Mouse (Mus musculus) brain, adult 2 months (tissue): ENCODE measurements around the gene Ppp1r15b.

Source experiments
- DNase-seq: peaks from one replicate; pipeline ENCODE4 v3.0.0; 2011; ENCODE audit warnings: low read depth, low spot score

Ppp1r15b gene

DNA sequence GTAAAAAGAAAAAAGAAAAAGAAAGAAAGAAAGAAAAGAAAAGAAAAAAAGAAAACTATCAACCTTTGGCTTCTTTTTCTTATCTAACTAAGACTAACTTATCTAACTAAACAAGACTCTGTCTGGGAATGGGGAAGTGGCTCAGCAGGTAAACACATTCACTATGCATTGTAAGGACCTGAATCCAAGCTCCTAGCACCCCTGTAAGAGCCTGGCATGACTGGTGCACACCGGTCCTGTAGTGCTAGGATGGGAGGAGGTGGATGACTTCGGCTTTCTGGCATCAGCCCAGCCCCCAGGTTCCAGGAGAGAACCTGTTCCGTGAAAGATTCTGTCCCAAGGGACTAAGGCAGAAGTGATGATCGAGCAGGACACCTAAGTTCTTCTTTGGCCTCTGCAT is 30.6 kb downstream of the Ppp1r15b start:
- DNase-seq: no peak

DNA sequence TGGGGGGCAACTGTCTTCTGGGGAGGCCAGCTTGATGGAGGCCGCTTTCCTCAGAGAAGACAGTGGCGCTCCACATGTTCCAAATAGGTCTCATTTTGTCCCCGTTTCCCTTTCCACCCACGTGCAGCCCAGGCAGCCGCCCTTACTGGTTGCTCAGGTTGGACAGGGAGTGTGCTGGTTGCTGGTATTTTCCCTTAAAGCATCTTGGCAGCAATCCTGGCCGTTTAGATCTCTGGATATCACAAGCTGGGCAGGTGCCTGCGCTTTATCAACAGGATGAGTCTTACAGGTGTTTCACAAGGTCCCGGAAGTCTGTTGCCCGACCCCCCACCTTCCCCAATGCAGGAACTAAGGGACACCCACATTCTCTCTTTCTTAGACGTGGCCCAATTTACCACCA is 31.1 kb downstream of the Ppp1r15b start:
- peak; percentile 16 for DNase-seq

DNA sequence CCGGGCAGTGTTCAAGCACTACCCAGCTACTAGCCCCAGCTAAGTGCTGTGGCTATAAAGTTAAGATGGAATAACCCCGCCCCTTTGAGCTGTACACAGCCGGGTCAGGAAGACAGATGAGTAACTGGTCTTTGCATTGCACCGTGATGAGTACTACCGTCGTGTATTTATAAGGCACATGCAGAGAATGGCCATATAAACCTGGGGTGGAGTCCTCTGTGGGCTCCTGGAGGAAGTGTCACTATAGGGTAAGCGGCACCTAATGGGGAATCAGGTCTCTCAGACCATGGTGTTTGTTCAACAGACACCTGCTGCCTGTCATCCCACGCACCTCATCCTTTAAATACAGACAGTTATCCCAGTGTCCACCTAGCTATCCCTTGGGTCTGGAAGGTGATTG is 32.0 kb downstream of the Ppp1r15b start:
- DNase-seq: no peak

DNA sequence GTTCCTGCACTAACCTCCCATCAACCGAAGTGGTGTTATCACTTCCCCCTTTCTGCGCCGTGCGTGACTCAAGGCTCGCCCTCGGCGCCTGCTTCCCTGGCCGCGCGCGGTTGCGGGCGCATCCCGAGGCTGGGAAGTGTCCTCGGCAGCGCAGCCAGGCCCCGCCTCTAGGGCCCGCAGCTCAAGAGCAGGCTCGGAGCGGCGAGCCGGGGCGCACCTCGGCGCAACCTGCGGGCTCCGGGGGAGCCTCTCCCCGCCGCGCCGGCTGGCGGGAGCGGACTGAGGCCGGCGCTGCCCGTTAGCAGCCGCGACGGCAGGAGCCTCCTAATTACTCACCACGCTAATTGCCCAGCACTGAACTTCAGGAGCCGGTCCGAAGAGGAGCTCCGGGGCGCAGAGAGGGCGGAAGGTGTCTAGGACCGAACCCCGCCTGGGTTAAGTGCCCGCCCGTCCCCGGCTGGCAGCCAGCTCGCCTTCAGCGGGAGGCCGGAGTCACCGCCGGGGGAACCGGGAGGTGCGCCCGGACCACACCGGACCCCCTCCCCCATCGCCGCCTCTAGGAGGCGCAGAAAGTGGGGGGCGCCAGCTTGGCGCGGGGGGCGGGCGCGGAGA is 33.0 kb downstream of the Ppp1r15b start, which contains the start of gene Plekha6:
Plekha6 (plus strand) TSS at position 391 of the 612 bp plus-strand sequence.
- DNase-seq: peak; percentile 30

- no peak for DNase-seq
Observed at GRCm38 (mm10) chr1:133164591-133165011, 33.7 kb downstream of the Ppp1r15b start.

DNA sequence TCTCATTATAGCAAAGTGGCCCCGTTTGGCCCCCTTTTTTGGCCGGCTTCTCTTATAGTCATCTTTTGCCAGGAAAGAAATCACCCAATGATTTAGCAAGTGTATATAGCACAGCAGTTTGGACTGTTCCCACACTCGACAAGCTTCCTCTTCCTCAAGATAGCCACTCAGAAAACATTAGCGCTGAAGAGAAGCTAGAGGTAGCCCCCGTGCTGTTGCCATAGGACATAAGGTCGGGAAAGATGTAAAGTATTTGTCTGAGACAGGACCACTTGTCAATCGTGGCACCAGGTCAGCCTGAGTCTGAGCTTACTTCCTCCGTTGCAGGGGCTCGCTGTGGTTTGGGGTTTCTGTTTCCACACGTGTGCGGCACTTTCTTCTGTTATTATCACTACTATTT is 34.2 kb downstream of the Ppp1r15b start:
- no peak for DNase-seq

DNA sequence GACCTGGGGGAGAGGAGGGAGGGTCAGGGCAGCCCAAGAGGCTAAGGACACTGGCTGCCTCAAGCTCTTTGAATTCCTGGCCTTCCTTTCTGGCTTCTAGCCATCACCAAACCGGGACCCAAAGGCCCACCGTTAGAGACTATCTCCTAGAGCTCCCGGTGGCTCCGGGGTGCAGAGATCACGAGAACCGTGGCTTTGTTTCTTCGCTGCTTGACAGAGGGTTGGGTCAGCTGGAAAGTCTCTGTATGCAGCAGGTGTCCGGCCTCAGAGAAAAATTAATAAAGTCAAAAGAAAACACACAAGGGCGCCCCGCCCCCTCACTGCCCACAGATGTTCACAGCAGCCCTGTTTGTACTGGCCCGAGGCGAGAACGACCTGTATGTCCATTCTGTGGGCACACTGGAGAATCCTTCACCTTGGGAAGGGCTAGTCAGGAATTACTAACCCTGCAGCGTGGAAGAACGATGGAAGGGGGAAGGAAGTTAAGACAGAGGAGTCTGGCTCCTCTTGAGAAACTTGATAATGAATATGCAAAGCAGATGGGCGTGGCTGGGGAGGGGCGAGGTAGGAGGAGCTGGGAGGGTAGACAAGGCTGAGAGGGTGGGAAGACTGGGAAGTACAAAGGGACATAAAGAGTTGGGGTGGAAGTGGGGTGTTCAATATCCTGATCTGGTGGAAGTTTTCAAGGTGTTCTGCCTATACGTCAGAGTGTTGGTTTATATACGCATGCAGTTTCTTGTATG is 37.5 kb downstream of the Ppp1r15b start:
- no peak for DNase-seq

- no peak for DNase-seq
Observed at GRCm38 (mm10) chr1:133170196-133170595, 39.3 kb downstream of the Ppp1r15b start.

DNA sequence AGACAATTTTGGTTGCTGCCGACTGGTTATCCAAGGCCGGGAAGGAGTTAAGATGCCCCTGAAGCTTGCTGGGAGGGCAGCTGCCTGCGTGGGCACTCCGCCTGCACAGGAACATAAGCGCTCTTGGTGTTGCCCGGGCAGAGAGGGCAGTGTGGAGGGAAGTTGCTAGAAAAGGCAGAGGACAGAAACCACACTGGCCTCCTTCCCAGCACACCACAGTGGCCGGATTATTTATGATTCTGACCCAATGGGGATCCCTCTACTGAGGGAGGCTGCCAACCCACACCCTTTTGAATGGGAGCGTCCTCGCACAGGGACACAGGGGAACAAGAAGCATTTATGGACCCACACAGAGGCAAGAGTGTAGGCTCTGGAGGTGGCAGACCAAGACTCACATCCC is 40.4 kb downstream of the Ppp1r15b start:
- peak; percentile 54 for DNase-seq

DNA sequence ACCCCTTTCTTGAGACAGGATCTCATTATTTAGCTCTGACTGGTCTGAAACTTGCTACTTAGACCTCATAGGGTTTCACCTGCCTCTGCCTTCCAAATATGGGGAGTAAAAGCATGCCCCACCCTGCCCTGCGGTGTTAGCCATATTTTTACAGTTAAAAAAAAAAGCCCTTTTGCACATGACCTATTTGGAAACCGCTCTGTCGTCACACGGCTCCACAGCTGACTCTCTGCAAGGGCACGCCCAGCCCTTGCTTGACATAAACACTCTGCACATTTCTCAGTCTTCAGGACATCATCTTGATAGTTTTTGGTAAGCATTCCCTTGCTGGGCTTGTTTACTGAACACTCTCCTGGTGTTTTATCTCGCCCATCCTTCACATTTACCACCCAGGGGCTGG is 44.2 kb downstream of the Ppp1r15b start:
- DNase-seq: no peak

DNA sequence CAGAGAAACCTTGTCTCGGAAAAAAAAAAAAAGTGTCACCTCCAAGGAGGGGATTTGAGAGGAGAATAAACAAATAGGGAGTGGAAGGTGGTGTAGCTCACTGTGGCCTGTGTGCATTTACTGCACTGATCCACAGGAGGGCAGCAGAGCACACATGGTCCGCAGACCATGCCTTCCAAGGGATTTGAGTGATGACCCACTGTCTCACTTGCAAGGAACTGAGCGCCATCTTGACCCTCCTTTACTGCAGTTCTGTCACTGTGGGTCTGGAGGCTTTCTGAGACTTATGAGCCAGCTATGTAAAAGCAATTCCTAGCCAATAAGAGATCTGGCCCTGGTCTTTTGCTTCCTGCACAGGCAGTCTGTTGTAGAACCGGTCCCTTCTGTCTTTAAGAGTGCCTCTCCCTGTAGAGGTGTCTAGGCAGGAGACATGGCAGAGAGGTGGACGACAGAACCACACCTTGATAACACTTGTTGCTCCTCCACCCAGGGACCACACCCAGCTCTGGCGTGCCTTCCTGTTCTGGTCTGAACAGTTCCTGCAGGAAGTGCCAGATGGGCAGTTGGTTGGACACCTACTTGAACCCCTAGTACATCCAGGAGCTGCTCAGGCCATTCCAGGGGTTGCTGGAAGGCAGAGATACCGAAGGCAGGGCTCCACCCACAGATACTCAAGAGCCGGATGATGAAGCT is 46.7 kb downstream of the Ppp1r15b start:
- peak; percentile 84 for DNase-seq

DNA sequence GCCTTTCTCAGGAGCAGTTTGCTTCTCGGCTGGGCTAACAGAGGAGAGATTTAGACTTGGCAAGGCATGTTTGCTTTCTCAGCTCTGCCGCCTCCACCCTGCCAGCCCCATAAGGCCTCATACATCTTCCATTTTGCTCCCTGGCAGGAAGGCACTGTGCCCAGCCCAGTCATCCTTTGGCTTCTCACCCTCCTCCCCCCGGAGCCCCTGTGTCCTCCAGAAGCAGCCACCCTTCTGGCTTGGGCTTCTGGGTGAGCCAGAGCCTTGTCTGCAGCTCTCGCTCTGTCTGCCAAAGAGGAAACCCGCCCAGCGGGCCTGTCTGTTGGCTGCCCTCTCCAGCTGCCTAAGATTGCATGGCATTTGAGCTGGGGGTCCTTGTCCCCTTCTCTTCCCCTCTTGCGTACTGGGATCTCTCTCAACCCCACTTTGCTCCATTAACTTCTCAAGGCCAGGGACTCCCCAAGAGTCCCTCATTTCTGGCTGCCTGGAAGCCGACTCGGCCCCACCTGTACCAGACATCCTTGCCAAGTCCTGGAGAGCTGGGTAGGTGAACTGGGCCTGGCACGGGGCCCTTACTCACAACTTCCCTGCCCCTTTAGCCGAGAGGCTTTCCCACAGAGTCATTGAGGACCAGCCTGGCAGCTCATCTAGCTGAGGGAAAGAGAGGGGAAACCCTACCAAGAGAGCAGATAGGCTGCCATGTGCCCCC is 47.9 kb downstream of the Ppp1r15b start:
- peak; percentile 91 for DNase-seq

DNA sequence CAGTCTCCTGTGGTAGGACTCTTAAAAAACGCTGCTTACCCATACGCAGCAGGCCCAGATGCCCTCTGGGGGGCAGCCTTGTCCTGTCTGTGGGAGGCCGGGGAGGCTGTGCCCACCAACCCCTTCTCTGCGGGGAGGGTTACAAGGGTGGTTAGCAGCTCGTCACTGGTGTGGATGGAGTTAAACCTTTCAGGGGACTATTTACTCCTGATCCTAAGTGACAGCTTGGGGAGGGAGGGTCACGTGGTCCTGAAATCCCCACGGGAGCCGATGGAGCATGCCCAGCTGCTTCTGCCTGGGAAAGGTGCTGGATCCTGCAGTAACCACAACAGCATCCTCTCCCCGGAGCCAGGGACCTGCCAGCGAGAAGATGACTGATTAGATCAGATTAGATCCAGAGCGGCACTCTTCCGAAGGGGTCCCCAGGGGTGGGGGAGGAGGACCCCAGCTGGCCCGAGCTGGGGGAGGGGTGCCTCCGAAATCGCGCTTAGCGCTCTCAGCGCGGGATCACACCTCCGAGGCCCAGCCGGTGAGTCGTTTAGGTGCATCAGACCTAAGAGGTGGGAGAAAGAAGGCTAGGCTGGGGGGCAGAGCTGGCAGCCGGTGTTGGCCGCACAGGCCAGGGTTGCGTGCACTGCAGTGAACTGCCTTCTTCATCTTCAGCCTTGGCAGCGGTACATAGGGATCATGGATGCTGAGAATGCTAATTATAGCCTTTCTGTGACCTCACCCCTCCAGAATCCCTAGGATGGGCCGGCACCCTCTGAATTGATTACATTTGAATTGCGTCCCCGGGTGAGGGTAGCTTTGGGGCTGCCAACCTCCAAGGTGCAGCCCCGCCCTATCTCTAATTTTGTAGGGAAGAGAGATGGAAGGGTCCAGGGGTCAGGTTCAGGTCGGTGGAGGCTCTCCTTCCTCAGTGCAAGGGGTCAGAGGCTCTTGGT is 50.4 kb downstream of the Ppp1r15b start:
- DNase-seq: peak; percentile 94

- DNase-seq: peak; percentile 84
Observed at GRCm38 (mm10) chr1:133182016-133182705, 51.2 kb downstream of the Ppp1r15b start.

DNA sequence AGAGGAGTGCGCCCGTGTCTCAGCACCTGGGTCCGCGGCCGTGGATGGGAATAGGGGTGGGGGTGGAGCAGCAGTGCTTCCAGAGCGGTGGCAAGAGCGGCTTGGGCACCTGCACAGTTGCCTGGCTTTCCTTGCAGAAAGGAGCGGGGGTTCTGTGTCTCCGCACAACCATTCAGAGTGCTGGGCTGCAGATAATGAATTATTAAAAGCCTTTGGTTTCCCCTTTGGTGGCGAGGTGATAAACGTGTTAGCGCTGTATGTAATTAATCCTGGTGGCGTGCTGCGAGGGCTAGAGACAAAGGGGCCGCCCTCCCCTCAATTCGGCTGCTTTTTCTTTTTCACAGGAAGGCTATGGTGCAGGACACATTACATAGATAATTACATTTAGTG is 51.8 kb downstream of the Ppp1r15b start:
- peak; percentile 63 for DNase-seq

- DNase-seq: peak; percentile 27
Observed at GRCm38 (mm10) chr1:133183141-133183925, 52.4 kb downstream of the Ppp1r15b start.

DNA sequence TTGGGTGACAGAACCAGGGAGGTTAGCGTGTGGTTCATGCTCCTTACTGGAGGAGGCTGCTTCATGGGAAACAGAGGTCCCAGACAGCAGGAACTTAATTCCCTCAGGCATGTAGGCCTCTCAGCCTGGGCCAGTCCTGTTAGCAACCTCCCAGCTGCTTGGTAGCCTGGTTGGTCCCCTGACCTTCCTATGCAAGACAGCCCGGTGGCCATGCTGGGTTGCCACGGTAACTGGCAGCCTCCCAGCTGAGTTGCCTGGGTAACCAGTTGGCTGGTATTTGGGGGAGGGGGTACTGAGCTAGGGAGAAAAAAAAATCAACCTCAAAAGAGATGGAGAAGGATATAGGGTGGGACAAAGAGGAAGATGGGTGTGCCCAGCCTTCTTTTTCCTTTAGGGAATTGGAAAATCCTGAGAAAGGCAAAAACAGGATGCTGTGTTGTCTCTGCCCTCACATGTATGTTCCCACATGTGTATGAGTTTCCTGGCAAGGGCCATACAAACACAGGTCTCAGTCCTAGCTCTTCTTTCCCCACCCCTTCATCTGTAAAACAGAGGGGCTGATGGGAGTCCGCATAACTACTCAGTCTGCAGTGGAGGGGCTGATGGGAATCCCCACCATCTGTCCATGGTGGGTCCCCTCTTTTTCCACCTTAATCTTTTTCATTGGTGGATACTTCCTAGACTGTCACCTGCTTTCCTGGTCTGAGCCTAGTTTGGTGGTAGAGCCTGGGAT is 57.2 kb downstream of the Ppp1r15b start:
- peak; percentile 48 for DNase-seq

DNA sequence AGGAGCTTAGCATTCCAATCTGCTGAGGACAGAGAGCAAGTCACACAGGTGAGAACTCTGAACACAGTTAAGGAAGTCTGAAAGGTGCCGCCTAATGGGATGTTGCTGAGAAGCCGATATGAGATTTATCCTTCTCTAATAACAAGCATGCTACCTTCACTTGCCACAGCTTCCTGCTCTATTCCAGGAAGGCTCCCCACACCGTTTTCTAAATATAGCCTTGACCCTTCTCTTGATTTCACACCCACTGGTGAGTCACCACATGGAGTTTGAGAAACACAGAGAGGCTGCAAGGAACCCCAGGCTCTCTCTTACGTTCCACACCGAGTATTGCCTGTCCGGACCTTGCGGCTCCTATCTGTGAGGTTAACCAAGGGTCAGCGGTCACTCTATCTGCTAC is 57.8 kb downstream of the Ppp1r15b start:
- DNase-seq: peak; percentile 49
